Mouse (Mus musculus): Measurements from ENCODE around the gene Zfp184. TPM values are rescaled to one million over a fixed set of nuclear protein-coding genes. Genes with fewer than 3 reads are reported as not detected.

Zfp184 gene
- polyA plus RNA-seq, 2 experiments, result 8.3 to 12.7 TPM

GRCm38 (mm10) chr13:21917480-21917879 lies 27.4 kb upstream of the Zfp184 start:
- Histone ChIP-seq H3K36me3 (ENCODE audit: control insufficient read depth, insufficient read depth, low read length) (no peaks in the 10 kb centered on the region), H3K27ac (replicated peaks; ENCODE audit: low read depth, low read length) (no peak overlapping the region), H3K27me3 (ENCODE audit: control insufficient read depth, insufficient read depth, low read length) (peaks cover 12% of the 10 kb centered on the region; the same call in 1 of the 2 replicates), H3K4me3 (replicated peaks; ENCODE audit: low read length) (peak overlapping the region; percentile 43), H3K4me2 (replicated peaks; ENCODE audit: low read depth, low read length, severe bottlenecking) (peak overlapping the region; percentile 74), H3K9ac (ENCODE audit: low read depth, low read length, severe bottlenecking) (peak overlapping the region; percentile 49; the same call in 1 of the 2 replicates), H3K9me3 (ENCODE audit: control insufficient read depth, low read length) (no peaks in the 10 kb centered on the region), H3K4me1 (ENCODE audit: control insufficient read depth, insufficient read depth, low read length) (no peaks in the 10 kb centered on the region)
- TF ChIP-seq POLR2A (IDR thresholded peaks at IDR 0.05; ENCODE audit: borderline replicate concordance, extremely low read depth, insufficient read depth, insufficient read length), result no peak
- ATAC-seq (ENCODE audit: low FRiP score, low read depth) (no peak), DNase-seq (ENCODE audit: low spot score) (no peak)
- 2% methylated on average over 11 of the region's 11 CpGs for WGBS

- Histone ChIP-seq H3K4me3 (replicated peaks; ENCODE audit: low read length) (peak overlapping the region; percentile 43), H3K9me3 (ENCODE audit: control insufficient read depth, low read length) (no peaks in the 10 kb centered on the region), H3K27ac (replicated peaks; ENCODE audit: low read depth, low read length) (no peak overlapping the region), H3K9ac (ENCODE audit: low read depth, low read length, severe bottlenecking) (peak overlapping the region; percentile 49), H3K4me1 (ENCODE audit: control insufficient read depth, insufficient read depth, low read length) (no peaks in the 10 kb centered on the region), H3K36me3 (ENCODE audit: control insufficient read depth, insufficient read depth, low read length) (no peaks in the 10 kb centered on the region), H3K4me2 (replicated peaks; ENCODE audit: low read depth, low read length, severe bottlenecking) (peak overlapping the region; percentile 74), H3K27me3 (ENCODE audit: control insufficient read depth, insufficient read depth, low read length) (peaks cover 12% of the 10 kb centered on the region; the same call in 1 of the 2 replicates)
- 2% methylated on average over 16 of the region's 16 CpGs for WGBS
- no peak for ATAC-seq (ENCODE audit: low FRiP score, low read depth)
- DNase-seq (ENCODE audit: low spot score), result no peak
- no peak for TF ChIP-seq POLR2A (IDR thresholded peaks at IDR 0.05; ENCODE audit: borderline replicate concordance, extremely low read depth, insufficient read depth, insufficient read length)
Measured at GRCm38 (mm10) chr13:21917992-21918391, 26.9 kb upstream of the Zfp184 start.

- Histone ChIP-seq H3K4me1 (ENCODE audit: control insufficient read depth, insufficient read depth, low read length) (no peaks in the 10 kb centered on the region), H3K27ac (replicated peaks; ENCODE audit: low read depth, low read length) (0 out of 2 replicates have a peak overlapping the region, but pooled peaks have one; percentile 39), H3K9ac (ENCODE audit: low read depth, low read length, severe bottlenecking) (peak overlapping the region; percentile 49), H3K4me2 (replicated peaks; ENCODE audit: low read depth, low read length, severe bottlenecking) (peak overlapping the region; percentile 74), H3K36me3 (ENCODE audit: control insufficient read depth, insufficient read depth, low read length) (no peaks in the 10 kb centered on the region), H3K27me3 (ENCODE audit: control insufficient read depth, insufficient read depth, low read length) (peaks cover 11% of the 10 kb centered on the region; the same call in 1 of the 2 replicates), H3K9me3 (ENCODE audit: control insufficient read depth, low read length) (no peaks in the 10 kb centered on the region), H3K4me3 (replicated peaks; ENCODE audit: low read length) (peak overlapping the region; percentile 43)
- ATAC-seq (ENCODE audit: low FRiP score, low read depth) (peak; percentile 92), DNase-seq (ENCODE audit: low spot score) (peak; percentile 87)
- WGBS, result 2% methylated on average over 38 of the region's 38 CpGs
- no peak for TF ChIP-seq POLR2A (IDR thresholded peaks at IDR 0.05; ENCODE audit: borderline replicate concordance, extremely low read depth, insufficient read depth, insufficient read length)
Measured at GRCm38 (mm10) chr13:21918570-21919419, 26.1 kb upstream of the Zfp184 start.

- ATAC-seq (ENCODE audit: low FRiP score, low read depth), result no peak
Measured at GRCm38 (mm10) chr13:21919836-21920431, 25.0 kb upstream of the Zfp184 start.

GRCm38 (mm10) chr13:21920681-21921233 lies 24.1 kb upstream of the Zfp184 start:
- no peak for ATAC-seq (ENCODE audit: low FRiP score, low read depth)
- Histone ChIP-seq H3K4me2 (replicated peaks; ENCODE audit: low read depth, low read length, severe bottlenecking) (no peak overlapping the region), H3K9ac (ENCODE audit: low read depth, low read length, severe bottlenecking) (no peak overlapping the region), H3K9me3 (ENCODE audit: control insufficient read depth, low read length) (no peaks in the 10 kb centered on the region), H3K4me3 (replicated peaks; ENCODE audit: low read length) (no peak overlapping the region), H3K27ac (replicated peaks; ENCODE audit: low read depth, low read length) (no peak overlapping the region), H3K27me3 (ENCODE audit: control insufficient read depth, insufficient read depth, low read length) (peaks cover 7% of the 10 kb centered on the region; the same call in 1 of the 2 replicates), H3K36me3 (ENCODE audit: control insufficient read depth, insufficient read depth, low read length) (no peaks in the 10 kb centered on the region), H3K4me1 (ENCODE audit: control insufficient read depth, insufficient read depth, low read length) (no peaks in the 10 kb centered on the region)
- WGBS, result 21% methylated on average over 8 of the region's 8 CpGs
- DNase-seq (ENCODE audit: low spot score), result no peak
- no peak for TF ChIP-seq POLR2A (IDR thresholded peaks at IDR 0.05; ENCODE audit: borderline replicate concordance, extremely low read depth, insufficient read depth, insufficient read length)

More at GRCm38 (mm10) chr13:21919836-21920431, 25.0 kb upstream of the Zfp184 start:
- no peak overlapping the region; the same call in 1 of the 2 replicates for H3K4me2 ChIP-seq (replicated peaks; ENCODE audit: low read depth, low read length, severe bottlenecking)
- H3K9ac ChIP-seq (ENCODE audit: low read depth, low read length, severe bottlenecking), result no peak overlapping the region
- DNase-seq (ENCODE audit: low spot score), result no peak
- no peak overlapping the region for H3K27ac ChIP-seq (replicated peaks; ENCODE audit: low read depth, low read length)
- H3K9me3 ChIP-seq (ENCODE audit: control insufficient read depth, low read length), result no peaks in the 10 kb centered on the region
- 6% methylated on average over 11 of the region's 11 CpGs for WGBS
- no peak overlapping the region for H3K4me3 ChIP-seq (replicated peaks; ENCODE audit: low read length)
- no peak for TF ChIP-seq POLR2A (IDR thresholded peaks at IDR 0.05; ENCODE audit: borderline replicate concordance, extremely low read depth, insufficient read depth, insufficient read length)
- peaks cover 7% of the 10 kb centered on the region; the same call in 1 of the 2 replicates for H3K27me3 ChIP-seq (ENCODE audit: control insufficient read depth, insufficient read depth, low read length)
- H3K36me3 ChIP-seq (ENCODE audit: control insufficient read depth, insufficient read depth, low read length), result no peaks in the 10 kb centered on the region
- H3K4me1 ChIP-seq (ENCODE audit: control insufficient read depth, insufficient read depth, low read length), result no peaks in the 10 kb centered on the region
